In the genomic region with DNA sequence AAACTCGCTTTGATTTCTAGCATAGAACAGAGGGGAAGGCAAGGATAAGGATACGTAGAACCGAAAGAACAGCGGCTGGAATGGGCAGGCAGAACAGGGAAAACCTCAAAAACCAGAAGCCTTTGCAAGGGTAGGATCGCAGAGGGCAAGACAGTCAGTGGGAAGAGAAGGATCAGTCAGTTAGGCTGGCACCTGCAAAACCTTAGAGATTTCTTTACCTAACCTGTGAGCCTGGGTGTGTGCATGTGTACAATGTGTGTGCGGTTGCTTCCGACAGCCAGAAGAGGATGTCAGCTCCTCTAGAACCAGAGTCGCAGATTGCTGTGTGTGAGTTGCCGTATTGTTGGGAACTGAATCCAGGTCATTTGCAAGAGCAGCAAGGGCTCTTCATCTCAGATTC, we compare ENCODE assay signal across 35 mouse cellular contexts.
"Had no signal": no experiment of that assay in that cellular context is flagged by ENCODE, and none has a peak within 500 bp of the region (broad histone marks: within the 10 kb centered on the region; RNA-seq: fewer than 3 reads in every experiment).

No protein-coding gene starts in this region.

- H3K27me3 ChIP-seq: heart, embryonic 12.5 days; heart, embryonic 13.5 days; heart, embryonic 15.5 days; hindbrain, embryonic 12.5 days; hindbrain, embryonic 13.5 days; hindbrain, embryonic 15.5 days; intestine, embryonic 15.5 days; kidney, embryonic 15.5 days had no signal

- H3K9ac ChIP-seq: heart, embryonic 12.5 days; heart, embryonic 13.5 days; heart, embryonic 15.5 days; hindbrain, embryonic 12.5 days; hindbrain, embryonic 13.5 days; hindbrain, embryonic 14.5 days; hindbrain, embryonic 15.5 days; intestine, embryonic 15.5 days; kidney, embryonic 15.5 days had no signal

- DNase-seq: heart, postnatal 10 days; heart, postnatal 14 days; heart, postnatal 36 days; heart, postnatal 4 days; kidney, adult 11 months; kidney, adult 18-20 months; kidney, adult 2 months; kidney, adult 8-10 months; kidney, adult 9 months; kidney, postnatal 10 days; kidney, postnatal 14 days; kidney, postnatal 25 days; kidney, postnatal 36 days; kidney, postnatal 4 days; layer of hippocampus, adult 9-11 months; layer of hippocampus, postnatal 36 days had no signal

- ATAC-seq: hindbrain, embryonic 16.5 days; hindbrain, postnatal 0 days; inflammation-experienced regulatory T-cells, adult 6 months; intestine, embryonic 15.5 days; intestine, embryonic 16.5 days; intestine, postnatal 0 days had no signal

- H3K36me3 ChIP-seq: heart, embryonic 10.5 days; heart, embryonic 12.5 days; heart, embryonic 13.5 days; heart, embryonic 15.5 days; hindbrain, embryonic 10.5 days; hindbrain, embryonic 12.5 days; hindbrain, embryonic 13.5 days; hindbrain, embryonic 15.5 days; intestine, embryonic 15.5 days; kidney, embryonic 15.5 days had no signal

- H3K27ac ChIP-seq: heart, embryonic 10.5 days; heart, embryonic 13.5 days; heart, embryonic 15.5 days; hindbrain, embryonic 10.5 days; hindbrain, embryonic 12.5 days; hindbrain, embryonic 13.5 days; hindbrain, embryonic 14.5 days; hindbrain, embryonic 15.5 days; hindbrain, postnatal 0 days; intestine, embryonic 15.5 days; kidney, embryonic 15.5 days; kidney, postnatal 0 days; layer of hippocampus, adult 2 months had no signal

- H3K4me1 ChIP-seq: heart, embryonic 10.5 days; hindbrain, embryonic 15.5 days; intestine, embryonic 15.5 days; kidney, embryonic 15.5 days had no signal

- H3K9me3 ChIP-seq: heart, embryonic 10.5 days; heart, embryonic 12.5 days; heart, embryonic 15.5 days; hindbrain, embryonic 10.5 days; hindbrain, embryonic 12.5 days; hindbrain, embryonic 13.5 days; hindbrain, embryonic 15.5 days; intestine, embryonic 15.5 days; kidney, embryonic 15.5 days had no signal

- H3K4me3 ChIP-seq: heart, embryonic 10.5 days; heart, embryonic 12.5 days; heart, embryonic 13.5 days; heart, embryonic 15.5 days; hindbrain, embryonic 10.5 days; hindbrain, embryonic 12.5 days; hindbrain, embryonic 13.5 days; hindbrain, embryonic 15.5 days; intestine, embryonic 15.5 days; kidney, embryonic 15.5 days; layer of hippocampus, adult 2 months had no signal

- H3K4me2 ChIP-seq: heart, embryonic 11.5 days; heart, embryonic 12.5 days; heart, embryonic 13.5 days; heart, embryonic 15.5 days; hindbrain, embryonic 12.5 days; hindbrain, embryonic 13.5 days; hindbrain, embryonic 14.5 days; hindbrain, embryonic 15.5 days; intestine, embryonic 15.5 days; kidney, embryonic 15.5 days had no signal
